Mouse (Mus musculus) MN1 (cell line): Measurements from ENCODE around the gene A930017K11Rik.

ENCODE experiments used
- DNase-seq: peaks from one replicate; pipeline ENCODE4 v3.0.0-alpha.2; 2016; ENCODE audit warnings: low spot score

A930017K11Rik gene

DNA sequence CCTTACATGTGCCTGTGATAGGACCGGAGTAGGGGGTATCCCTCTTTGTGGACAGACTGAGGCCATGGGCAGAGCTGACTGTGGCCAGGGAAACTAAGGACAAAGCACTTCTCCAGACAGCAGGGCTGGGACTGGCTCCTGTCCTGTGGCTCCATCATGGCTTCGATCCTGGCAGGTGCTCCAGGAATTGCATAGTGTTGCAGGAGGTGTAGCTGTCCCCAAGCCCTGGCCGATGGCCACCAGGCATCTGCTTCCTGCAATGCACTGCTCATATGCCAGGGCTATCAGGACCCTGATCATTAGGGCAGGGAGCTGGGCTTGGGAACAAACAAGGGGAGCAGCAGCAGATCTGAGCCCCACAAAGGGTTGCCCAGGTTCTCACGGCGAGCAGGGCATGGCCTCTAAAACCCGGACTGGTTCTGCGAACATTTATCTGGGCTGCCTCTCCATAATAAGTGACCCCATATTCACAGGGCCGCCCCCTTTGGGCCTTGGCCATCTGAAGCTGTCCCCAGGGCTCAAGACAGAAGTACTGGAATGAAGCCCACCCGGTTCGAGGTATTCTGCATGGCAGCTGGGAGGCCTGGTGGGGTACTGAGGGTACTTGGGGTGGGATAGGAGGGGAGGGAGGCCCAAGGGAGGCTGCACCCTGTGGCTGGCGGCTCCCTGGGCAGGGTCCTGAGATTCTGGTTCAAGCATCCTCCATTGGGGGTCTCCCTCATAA lies 6.6 kb upstream of the A930017K11Rik start:
- no peak for DNase-seq

DNA sequence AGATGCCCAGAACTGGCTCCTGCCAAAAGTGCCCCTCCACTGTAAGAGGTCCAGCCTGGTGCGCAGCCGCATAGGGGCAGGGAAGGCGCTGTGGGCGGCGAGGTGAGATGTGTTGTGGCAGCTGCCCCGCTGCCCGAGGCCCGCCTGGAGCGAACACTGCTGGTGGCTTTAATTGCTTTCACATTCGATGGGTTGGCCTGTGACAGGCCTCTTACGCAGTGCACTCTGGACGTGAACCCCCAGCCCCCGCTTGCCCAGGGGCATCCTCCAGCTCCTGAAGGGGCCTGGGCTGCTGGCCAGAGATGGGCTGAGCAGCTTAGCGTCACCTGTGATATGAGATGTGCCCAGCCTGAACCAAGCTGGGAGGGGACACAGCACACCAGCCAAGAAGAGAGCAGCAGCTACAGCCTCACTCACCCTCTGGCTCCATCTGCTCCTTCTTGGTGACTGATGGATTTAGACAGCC lies 5.3 kb upstream of the A930017K11Rik start:
- no peak for DNase-seq

DNA sequence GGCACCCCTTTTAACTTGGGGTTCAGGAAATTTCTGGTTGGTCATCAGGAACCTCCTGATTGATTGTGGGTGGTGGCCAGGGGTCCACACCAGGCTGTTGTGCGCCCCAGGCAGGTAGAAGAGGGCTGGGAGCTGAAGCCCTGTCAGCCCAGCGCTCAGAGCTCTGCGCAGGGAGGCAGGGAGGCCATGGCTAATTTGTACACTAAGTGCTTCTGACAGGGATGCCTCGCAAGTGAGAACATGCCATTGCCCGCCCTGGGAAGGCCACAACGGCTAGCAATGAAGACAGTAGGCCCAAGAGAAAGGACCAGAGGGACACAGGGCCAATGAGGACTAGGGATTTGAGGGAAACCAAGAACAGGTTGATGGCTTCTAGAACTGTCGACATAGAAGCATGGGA lies 4.3 kb upstream of the A930017K11Rik start:
- DNase-seq: no peak

DNA sequence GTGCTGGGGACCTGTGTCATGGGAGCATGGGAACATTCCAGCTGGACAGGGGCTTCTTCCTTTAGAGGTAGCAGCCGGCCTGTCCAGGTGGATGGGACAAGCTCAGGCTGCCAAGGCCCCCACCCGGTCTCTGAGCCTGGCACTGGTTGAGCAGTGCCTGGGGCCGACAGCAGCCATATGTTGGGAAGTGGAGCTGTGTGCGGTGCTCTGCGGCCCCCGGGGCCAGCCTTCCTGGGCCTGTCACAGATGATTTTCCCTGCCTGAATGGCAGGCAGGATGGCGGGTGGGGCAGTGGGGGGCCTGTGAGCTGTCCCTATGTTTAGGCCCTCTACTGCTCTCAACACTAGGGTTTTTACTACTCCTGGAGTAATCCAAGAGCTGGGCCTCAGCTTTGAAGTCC lies 3.8 kb upstream of the A930017K11Rik start:
- no peak for DNase-seq

DNA sequence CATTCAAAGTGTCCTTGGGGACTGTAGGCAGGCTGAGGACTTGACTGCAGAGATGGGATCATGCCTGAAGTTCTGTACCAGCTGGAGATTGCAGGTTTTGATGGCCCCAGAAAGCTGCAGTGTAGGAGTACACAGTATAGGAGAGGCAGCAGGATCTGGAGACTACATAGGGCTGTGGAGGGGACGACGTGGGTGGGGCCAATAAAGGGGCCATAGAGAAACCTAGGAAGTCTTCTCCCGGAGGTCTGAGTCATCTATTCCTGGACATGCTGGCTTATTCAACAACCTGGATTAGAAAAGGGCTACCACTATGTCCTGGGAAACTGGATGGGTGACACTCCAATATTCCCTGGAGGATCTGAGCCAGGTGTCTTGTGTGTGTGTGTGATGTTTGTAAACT lies 3.4 kb upstream of the A930017K11Rik start:
- no peak for DNase-seq

DNA sequence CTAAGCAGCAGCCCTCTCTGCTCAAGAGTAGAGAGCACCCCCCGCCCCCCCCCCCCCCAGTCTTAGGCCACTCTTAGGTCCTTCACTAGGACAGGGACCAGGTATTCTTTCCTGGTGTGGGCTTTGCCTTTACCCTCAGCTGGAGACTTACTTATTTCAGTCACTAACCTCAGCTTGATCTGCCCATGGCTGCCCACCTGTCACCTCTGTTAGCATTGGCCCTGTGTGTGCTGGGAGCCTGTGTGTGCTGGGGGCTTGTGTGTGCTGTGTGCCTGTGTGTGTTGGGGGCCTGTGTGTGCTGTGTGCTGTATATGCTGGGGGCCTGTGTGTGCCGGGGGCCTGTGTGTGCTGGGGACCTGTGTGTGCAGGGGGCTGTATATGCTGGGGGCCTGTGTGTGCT lies 2.3 kb upstream of the A930017K11Rik start:
- no peak for DNase-seq

DNA sequence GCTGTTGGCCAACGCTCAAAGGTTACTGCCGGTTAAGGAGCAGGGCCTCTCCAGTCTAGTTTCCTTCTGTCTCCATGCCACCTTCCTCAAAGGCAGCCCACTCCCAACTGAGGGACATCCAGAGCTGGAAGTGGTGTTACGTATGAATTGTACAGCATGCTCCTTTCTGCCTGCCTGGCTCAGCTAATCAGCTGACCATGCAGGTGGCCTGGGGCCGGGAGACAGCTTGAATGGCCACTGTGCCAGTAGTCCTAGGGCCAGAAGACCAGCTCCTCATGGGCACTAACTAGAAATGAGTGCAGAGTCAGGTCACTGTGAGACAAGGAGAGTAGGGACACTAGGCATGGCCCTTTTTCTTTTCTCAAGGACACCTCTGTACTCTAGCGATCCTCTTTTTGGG lies 796 bp upstream of the A930017K11Rik start:
- DNase-seq: no peak

DNA sequence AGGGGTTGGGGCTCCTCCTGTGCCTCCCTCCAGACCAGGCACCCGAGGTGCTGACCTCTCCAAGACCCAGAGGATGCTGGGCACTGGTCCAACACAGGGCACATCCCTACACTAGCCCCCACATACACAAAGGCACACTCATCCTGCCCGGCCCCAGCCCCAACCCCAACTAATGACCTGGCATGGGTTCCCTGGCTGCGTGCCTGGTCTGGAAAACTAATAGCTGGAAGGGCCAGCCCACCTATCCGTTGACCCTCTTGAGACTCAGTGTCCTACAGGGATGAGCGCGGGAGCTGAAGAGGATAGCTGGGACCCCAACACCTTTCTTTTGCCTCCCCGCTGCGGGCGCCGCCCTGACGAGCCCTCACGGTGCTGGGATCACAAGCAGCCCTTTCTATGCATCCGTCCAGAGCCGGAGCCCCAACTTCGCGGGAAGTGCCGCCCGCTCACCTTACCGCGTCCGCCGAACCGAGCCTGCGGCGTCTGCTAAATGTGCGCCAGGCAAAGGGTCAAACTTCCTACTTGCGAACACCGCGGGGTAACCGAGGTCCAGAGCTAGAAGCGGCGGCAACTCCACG lies 1.1 kb downstream of the A930017K11Rik start:
- peak; percentile 17 for DNase-seq

DNA sequence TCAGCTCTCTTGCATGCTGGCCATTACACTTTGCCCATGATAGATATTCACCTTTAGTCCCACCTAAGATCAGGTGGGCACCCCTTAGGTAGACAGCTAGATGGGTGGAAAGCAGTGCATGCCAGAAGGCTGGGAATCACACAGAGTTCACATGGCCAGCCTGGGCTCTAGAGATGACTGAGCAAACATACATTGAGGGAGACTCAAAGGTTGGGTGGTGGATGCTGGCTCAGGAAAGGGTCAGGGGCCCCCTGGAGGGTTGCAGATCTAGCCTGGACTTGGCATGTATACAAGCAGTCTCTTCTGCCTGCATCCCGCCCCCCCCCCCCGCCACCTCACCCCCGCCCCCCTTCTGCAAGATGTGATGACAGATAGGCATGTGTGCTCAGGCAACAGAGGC lies 1.7 kb downstream of the A930017K11Rik start:
- no peak for DNase-seq

DNA sequence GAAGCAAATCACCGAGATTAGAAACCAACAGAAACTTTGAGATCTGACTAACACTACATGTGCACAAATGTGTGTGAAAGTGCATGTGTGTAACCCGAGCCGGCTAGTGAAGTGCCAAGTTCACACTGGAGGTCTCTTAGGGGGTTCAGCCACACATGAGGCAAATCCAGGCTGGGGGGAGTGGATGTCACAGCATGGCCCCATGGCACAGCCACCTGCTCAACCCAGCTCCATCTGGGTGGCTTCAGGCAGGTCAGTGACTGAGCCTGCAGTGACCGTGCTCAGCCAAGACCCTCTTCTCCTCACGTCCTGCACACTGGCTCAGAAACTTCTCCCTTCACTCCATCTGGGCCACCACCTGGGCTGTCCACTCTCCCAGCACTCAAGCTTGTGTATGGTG lies 2.4 kb downstream of the A930017K11Rik start:
- no peak for DNase-seq

DNA sequence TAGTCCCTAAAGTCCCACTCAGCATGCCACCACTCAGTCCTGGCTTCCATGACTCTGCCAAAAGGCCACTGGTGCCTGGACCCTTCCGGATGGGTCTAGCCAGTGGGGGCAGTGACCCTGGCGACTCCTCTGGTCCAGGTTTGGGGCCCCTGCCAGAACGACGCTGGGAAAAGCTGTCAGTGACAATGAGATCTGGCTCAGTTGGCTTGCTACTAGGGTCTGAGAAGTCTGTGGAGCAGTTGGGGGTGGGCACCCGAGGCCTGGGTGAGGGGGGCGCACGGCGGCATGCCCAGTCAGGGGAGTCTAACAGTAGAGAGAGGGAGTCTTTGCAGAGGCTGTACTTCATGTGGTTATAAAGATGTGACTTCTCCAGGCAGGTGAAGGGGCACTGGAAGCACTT lies 4.3 kb downstream of the A930017K11Rik start:
- no peak for DNase-seq

DNA sequence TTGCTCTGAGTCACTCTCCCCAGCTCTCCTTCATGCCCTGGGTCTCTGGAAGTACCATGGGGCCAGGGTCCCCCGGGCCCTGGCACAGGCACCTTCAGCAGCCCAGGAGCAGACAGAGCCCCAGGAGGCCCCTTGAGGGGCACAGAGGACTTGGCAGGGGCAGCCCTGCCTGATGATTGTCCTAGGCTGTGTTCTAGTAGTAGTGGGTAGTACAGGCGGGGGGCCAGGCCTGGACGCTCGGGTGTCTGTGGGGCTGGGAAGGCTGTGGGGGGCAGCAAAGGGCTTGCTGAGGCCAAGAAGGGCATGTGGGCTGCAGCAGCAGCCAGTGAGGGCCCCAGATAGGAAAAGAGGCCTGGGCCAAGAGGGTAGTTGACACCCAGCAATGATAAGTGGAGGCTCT lies 4.8 kb downstream of the A930017K11Rik start:
- no peak for DNase-seq

DNA sequence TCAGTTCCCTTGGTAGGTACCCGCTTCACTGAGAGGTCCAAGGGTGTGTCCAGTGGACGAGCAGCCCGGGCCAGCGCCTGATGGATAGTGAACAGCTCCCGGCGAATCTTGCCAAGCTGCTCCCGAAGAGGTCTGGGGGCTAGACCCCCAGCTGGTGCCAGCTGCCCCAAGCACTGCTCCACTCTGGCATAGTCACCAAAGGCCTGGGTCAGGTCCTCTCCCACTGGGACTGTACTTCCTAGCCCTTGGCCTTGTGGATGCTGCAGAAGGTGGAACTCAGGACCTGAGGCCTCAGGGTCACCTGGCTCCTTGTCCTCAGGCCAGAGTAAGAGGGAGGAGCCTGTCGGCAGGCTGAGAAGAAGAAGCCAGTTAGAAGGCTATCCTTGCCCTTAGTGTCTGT lies 5.5 kb downstream of the A930017K11Rik start:
- no peak for DNase-seq

DNA sequence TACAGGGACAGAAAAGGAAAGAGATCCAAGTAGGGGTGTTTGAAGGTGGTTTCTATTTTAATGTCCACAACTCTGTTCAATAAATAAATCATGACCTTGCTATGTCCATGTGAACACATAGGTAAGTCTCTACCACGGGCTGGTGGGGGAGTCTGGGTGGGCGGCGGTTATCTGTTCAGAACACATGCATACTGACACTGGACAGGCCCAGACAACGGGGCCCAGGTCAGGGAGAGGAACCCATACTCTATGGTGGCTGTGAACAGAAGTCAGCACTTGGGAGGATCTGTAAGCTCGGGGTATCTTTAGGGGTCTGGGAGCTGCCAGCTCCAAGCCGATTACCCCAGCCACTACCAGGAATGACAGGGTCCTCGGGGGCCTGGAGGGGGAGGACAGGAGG lies 6.0 kb downstream of the A930017K11Rik start:
- DNase-seq: no peak

DNA sequence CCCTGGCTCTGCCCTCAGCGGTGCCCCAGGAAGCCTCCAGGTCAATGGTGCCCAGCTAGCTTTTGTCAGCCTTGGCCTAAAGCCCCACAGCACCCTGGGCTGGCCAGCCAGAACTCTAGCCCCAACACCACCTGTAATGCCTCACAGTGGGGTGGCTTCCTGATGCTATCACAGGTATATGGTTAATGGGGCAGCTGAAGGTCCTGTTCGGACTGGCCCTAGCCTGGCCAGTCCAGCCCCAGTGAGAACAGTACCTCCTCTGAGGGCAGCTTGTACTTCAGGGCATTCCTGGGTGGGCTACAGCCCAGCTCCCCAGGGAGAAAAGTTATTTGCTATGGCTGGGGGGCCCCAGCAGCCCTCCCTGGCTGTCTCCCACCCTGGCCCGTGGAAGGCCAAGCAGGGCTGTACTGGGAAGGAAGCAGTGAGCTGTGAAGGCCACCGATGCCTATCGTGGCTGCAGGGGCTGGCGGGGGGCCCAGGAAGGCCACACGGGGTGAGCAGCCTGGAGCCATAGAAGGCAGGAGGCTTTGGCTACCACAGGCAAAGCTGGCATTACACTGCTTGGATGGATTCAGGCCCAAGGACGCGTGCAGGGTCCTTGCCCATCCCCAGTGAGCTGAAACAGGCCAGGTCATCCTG lies 6.7 kb downstream of the A930017K11Rik start:
- no peak for DNase-seq

DNA sequence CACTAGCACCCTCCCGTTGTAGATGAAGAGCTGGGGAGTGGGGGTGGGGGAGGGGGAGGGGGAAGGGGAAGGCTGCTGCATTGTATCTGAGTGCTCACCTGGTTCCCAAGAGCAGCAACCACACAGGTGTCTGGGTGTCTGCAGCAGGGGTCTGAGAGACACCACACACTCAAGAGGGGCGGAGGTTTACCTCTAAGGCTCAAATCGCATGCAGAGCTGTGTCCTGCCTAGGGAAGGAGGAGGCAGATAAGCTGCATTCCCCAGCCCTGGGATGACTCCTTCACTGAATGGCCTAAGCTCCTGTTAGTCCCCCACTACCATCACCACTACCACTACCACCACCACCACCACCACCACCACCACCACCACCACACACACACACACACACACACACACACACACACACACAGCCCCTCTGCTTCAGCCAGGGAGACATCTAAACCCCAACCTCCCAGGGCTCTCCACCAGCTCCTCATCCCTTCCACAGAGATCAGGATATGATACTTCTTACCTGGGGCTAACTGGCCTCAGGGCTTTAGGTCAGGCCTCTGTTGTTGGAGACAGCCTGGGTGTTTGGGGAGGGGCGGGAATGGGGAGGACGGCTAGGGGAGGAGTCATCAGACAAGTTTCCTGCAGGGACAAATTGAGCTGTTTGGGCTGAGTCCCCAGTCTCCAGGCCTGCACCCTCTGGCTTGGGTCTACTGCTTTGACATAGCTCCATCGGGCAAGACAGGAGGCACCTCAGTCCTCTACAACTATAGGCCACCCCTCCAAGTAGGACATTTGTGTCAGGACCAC lies 7.8 kb downstream of the A930017K11Rik start, which contains the start of the genes Pigq and Nhlrc4:
Gene Pigq, minus strand, starts transcription at position 571 of the 798 bp plus-strand sequence.
Gene Nhlrc4, minus strand, starts transcription at position 596 of the 798 bp plus-strand sequence.
- DNase-seq: no peak

DNA sequence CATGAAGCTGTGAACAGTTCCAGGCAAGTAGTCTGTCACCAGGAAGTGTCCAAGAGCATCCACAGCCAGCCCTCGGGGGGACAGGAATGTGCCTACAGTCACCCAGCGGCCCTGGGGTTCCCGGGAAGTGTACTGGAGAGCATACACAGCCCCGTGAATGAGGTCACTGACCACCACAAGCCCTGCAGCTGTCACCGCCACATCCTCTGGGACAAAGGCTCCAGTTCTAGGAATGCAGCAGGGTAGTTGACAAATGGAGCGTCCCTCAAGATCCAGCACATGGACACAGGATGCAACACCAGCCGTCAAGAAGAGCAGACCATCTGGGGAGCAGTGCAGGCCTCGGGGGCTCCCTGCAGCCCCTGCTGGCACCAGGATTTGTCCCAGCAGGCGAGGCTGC lies 8.6 kb downstream of the A930017K11Rik start:
- no peak for DNase-seq

DNA sequence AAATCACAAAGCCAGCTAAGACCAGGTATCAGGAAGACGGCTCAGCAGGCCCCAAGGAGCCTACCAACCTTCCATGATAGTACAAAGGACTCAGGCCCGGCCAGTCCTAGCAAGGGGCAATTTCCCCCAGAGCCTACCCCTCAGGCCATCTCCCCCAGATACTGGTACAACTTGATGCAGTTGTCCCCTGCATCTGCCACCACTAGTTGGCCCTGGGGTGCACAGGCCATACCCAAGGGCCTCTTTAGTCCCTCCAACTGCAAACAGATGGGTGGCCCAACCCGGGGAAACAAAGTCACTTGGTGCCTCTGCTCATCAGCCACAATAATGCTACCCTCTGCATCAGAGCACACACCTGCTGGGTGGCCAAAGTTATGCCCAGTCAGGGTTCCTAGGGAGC lies 9.1 kb downstream of the A930017K11Rik start:
- DNase-seq: no peak

DNA sequence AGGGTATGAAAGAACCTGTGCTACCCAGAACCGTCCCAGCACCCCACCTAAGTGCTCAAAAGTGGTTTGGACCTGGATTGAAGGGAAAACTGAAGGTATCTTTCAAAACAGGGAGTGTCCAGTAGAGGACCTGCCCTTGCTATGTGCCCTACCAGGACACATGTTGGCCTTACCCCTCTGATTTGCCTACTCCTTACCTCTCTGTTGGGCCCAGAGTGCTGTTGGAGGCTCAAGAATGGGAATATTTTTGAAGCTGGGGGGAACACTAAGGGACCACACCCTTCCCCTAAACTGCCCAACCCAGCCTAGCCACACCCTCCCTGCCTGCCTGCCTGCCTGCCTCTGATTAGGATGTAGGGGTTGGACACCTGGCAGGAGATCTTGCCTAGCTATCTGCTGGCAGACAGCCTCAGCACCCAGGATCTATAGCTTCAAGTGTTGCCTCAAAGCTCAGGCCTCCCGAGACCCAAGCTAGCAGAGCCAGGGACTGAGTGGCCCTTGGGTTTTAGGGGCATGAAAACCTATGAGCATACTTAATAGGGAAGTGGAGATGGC lies 9.7 kb downstream of the A930017K11Rik start:
- DNase-seq: no peak

DNA sequence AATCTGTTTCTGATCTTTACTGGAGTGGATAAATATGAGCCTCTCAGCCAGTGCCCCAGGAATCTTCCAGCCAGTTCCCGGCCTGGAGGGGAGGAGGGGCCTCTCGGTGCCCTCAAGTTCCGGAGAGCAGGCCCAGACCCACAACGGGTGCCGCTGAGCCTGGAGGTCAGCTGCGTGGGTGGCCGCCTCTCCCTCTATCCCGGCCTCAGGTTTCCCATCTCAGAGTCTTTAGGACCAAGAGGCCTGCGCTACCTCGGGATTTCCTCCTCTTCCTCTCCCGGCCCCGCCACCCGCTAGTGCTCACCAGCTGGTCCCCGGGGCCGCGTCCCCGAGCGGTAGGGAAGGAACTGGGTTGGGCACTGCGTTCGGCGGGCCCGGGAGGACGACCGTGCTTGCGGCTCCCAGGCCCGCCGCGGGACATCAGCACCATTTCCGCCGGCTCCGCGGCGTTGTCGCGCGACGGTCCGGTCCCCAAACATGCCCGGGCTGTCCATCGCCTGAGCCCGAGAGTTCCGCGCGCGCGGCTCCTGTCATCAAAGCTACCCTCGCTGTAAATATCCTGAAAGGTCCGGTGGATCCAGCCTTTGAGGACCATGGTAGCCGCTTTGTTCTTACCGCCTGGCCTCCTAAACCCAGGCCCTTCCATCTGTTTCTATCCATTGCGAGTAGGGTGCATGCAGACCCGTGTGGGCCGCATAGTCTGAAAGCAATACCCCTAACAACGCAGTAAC lies 10.7 kb downstream of the A930017K11Rik start:
- peak; percentile 77 for DNase-seq

DNA sequence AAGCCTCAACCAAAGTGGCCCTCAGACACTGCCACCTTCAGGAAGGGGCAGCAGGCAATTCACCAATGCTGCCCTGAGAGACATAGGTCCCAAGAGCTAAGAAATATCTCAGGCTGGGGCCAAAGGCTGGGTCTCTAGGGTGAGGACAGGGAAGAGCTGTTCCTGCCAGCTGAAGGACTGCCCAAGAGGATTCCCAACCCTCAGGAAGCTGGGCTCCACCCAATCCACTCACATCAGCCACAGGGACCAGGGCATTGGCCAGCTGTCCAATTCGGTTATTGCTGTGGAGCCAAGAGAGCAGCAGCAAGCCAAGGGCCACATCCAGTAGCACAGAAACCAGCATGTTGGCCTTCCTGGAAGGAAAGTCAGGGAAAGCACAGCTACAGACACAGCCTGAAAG lies 17.8 kb downstream of the A930017K11Rik start:
- no peak for DNase-seq
